Mouse (Mus musculus) heart, postnatal 0 days (tissue): Measurements from ENCODE around the gene Hes3. TPM values are rescaled to one million over a fixed set of nuclear protein-coding genes. Genes with fewer than 3 reads are reported as not detected.

Experiments used
- ATAC-seq: fragments of 200-750 bp; cut with Nextera tagmentation; 2 replicates; pipeline ENCODE4 v1.8.0; 2017; ENCODE audit warnings: low read depth, moderate number of reproducible peaks, moderate library complexity; ENCODE audit not compliant: insufficient read depth
- DNase-seq: peaks from one replicate; pipeline ENCODE4 v3.0.0-alpha.2; 2016; ENCODE audit warnings: low spot score
- H3K27ac ChIP-seq: fragments of 300-500 bp; sonication (generic); 2 replicates; pipeline ENCODE4 v1.5.1; 2014; ENCODE audit warnings: low read depth, mild to moderate bottlenecking
- H3K27me3 ChIP-seq: fragments of 300-500 bp; sonication (generic); 2 replicates; pipeline ENCODE4 v1.6.1; 2014; ENCODE audit warnings: low read length, mixed read lengths; ENCODE audit not compliant: control insufficient read depth, insufficient read depth
- H3K36me3 ChIP-seq: fragments of 300-500 bp; sonication (generic); replicated peaks from 2 replicates; pipeline ENCODE4 v1.6.1; 2014; ENCODE audit warnings: low read length, mixed read lengths; ENCODE audit not compliant: control insufficient read depth, insufficient read depth
- H3K4me1 ChIP-seq: fragments of 300-500 bp; sonication (generic); 2 replicates; pipeline ENCODE4 v1.6.1; 2014; ENCODE audit warnings: antibody characterized with exemption; ENCODE audit not compliant: control insufficient read depth, insufficient read depth
- H3K4me2 ChIP-seq: fragments of 300-500 bp; sonication (generic); 2 replicates; pipeline ENCODE4 v1.6.1; 2014; ENCODE audit warnings: low read depth, mild to moderate bottlenecking, low read length, moderate library complexity
- H3K4me3 ChIP-seq: fragments of 300-500 bp; sonication (generic); 2 replicates; pipeline ENCODE4 v1.5.1; 2014; ENCODE audit warnings: low read depth, low read length
- H3K9ac ChIP-seq: fragments of 300-500 bp; sonication (generic); replicated peaks from 2 replicates; pipeline ENCODE4 v1.6.1; 2014; ENCODE audit warnings: low read depth, low read length, mixed read lengths
- H3K9me3 ChIP-seq: fragments of 300-500 bp; sonication (generic); replicated peaks from 2 replicates; pipeline ENCODE4 v1.6.1; 2016; ENCODE audit warnings: low read length; ENCODE audit not compliant: control insufficient read depth
- CTCF ChIP-seq: IDR thresholded peaks from 2 replicates; pipeline ENCODE4 v1.5.1; 2016; ENCODE audit warnings: antibody characterized with exemption, control low read depth, low read depth
- EP300 ChIP-seq: IDR thresholded peaks from 2 replicates; pipeline ENCODE4 v1.6.1; 2016; ENCODE audit warnings: antibody characterized with exemption, low read depth
- WGBS: fragments of 180-500 bp; shearing (Covaris S2); extraction: QIAGEN DNeasy Blood & Tissue Kit; methylation state at CpG from one replicate; pipeline ENCODE4 v1.1.7; 2014; 5-methylcytosine and 5-hydroxymethylcytosine counted together
- polyA plus RNA-seq: library from polyadenylated mRNA; unstranded; fragments of >200 nt; fragmentation: Nextera tagmentation; extraction: Ambion mirVana; gene quantifications from 2 replicates; pipeline ENCODE4 v1.2.1, GENCODE M21; 2015
- total RNA-seq: library from RNA; depleted of rRNA; stranded (reverse); fragments of >200 nt; gene quantifications from 2 replicates; pipeline ENCODE4 v1.2.3, GENCODE M21; 2014; ENCODE audit warnings: low replicate concordance

Gene Hes3
- total and polyA plus RNA-seq, 2 experiments from 2014 or later: not detected

DNA sequence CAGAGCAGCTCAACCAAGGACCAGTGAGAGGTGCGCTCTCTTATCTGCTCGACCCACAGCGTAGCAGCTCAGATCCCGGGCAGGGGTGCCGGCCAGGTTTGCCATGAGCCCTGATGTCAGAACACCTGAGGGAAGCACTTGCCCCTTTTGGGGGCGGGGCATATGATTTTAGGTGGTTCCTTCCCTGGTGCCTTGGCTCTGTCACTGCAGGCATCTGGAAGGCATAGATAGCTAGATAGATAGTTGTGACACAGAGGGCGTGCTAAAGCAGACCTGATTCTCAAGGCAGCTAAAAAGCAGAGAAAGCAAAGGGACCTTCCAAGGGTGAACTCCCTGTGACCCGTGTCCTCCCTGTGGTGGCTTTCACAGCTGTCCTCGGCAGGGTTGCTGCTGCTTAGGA lies 28.4 kb downstream of the Hes3 start:
- ATAC-seq: no peak
- TF ChIP-seq EP300: no peak
- no peak for TF ChIP-seq CTCF

DNA sequence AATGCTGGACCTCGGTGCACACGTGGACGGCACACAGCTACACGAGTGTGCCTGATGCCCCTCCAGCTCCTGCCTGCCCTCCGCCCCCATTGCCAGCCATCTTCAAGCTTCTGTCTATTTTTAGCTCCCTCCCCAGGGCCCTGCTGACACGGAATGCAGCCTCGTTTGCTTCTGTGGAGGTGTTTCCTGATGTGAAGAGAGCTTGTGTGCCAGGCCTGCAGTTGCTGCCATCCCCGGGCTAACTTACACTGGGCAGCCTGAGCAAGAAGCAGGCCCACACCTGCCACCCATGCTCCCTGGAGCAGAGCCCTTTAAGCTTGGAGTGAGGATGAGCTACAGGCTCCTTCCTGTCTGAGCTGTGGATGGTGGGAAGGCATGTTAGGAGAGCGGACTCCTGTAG lies 29.3 kb downstream of the Hes3 start:
- H3K4me3 ChIP-seq: no peak overlapping the region
- H3K4me2 ChIP-seq: peak overlapping the region; percentile 39; the same call in 1 of the 2 replicates

More for the DNA sequence above, 28.4 kb downstream of the Hes3 start:
- H3K27ac ChIP-seq: peak overlapping the region; percentile 90
- H3K36me3 ChIP-seq: peaks cover 6% of the 10 kb centered on the region; the same call in 1 of the 2 replicates
- peaks cover 55% of the 10 kb centered on the region for H3K4me1 ChIP-seq
- no peak overlapping the region for H3K4me2 ChIP-seq
- H3K27me3 ChIP-seq: no peaks in the 10 kb centered on the region
- no peak overlapping the region for H3K4me3 ChIP-seq
- no peaks in the 10 kb centered on the region for H3K9me3 ChIP-seq
- 0 out of 2 replicates have a peak overlapping the region, but pooled peaks have one; percentile 30 for H3K9ac ChIP-seq
- 42% methylated on average over 9 of the region's 9 CpGs for WGBS
- DNase-seq: no peak

DNA sequence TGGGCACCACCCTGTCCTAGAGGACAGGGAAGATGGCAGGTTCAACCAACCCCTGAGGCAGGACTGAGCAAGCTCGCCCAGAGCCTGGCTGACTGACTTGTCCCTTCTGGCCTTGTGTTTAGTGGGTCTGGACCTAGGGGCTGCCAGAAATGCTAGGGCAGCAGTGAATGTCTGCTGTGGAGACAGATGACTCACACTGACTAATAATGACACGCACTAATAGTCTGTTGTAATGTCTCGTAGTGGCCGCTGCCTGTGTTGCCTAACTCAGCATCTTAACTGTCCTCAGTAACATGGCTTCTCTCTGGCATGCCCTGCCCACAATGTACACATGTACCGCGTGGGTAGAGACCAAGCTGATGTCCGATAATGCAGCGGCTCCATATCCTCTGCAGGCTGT lies 31.0 kb downstream of the Hes3 start:
- H3K4me1 ChIP-seq: peaks cover 60% of the 10 kb centered on the region
- no peaks in the 10 kb centered on the region for H3K27me3 ChIP-seq
- H3K36me3 ChIP-seq: peaks cover 6% of the 10 kb centered on the region; the same call in 1 of the 2 replicates
- TF ChIP-seq CTCF (no peak), EP300 (no peak)
- H3K9me3 ChIP-seq: no peaks in the 10 kb centered on the region
- ATAC-seq (no peak), DNase-seq (no peak)
- no peak overlapping the region for H3K4me3 ChIP-seq
- no peak overlapping the region for H3K9ac ChIP-seq
- no peak overlapping the region for H3K4me2 ChIP-seq
- 87% methylated on average over 8 of the region's 8 CpGs for WGBS
- no peak overlapping the region for H3K27ac ChIP-seq

More for the DNA sequence above, 29.3 kb downstream of the Hes3 start:
- WGBS: 23% methylated on average over 9 of the region's 9 CpGs
- no peaks in the 10 kb centered on the region for H3K27me3 ChIP-seq
- DNase-seq: peak; percentile 90
- peak overlapping the region; percentile 90 for H3K27ac ChIP-seq
- peaks cover 6% of the 10 kb centered on the region; the same call in 1 of the 2 replicates for H3K36me3 ChIP-seq
- H3K4me1 ChIP-seq: peaks cover 54% of the 10 kb centered on the region
- TF ChIP-seq EP300 (peak; percentile 47; the same call in 1 of the 2 replicates), CTCF (no peak)
- no peaks in the 10 kb centered on the region for H3K9me3 ChIP-seq
- ATAC-seq: peak; percentile 77
- H3K9ac ChIP-seq: no peak overlapping the region

DNA sequence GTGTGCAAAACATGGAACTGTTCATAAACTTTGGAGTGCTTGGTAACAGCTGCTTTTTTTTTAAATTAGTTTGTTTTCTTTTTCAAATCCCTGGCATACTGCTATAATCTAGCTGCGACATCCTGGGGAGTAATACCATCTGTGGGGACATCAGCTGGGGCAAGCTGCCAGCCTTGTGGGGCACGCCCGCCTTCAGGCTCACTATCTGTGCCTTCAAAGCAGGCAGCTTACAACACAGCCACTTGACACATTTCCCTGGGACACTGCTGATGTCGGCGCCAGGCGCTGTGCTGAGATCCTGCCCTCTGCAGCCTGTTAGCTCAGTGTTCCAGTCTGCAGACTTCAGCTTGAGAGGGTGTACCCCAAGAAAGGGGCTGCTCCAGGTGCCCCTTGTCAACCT lies 34.4 kb downstream of the Hes3 start:
- no peaks in the 10 kb centered on the region for H3K9me3 ChIP-seq
- H3K27ac ChIP-seq: peak overlapping the region; percentile 61
- peak; percentile 67 for ATAC-seq
- peaks cover 62% of the 10 kb centered on the region for H3K4me1 ChIP-seq
- H3K4me3 ChIP-seq: no peak overlapping the region
- peak; percentile 78 for DNase-seq
- 16% methylated on average over 6 of the region's 6 CpGs for WGBS
- H3K36me3 ChIP-seq: peaks cover 13% of the 10 kb centered on the region; the same call in 1 of the 2 replicates
- TF ChIP-seq CTCF (peak; percentile 27; the same call in 1 of the 2 replicates), EP300 (no peak)
- H3K9ac ChIP-seq: no peak overlapping the region
- H3K27me3 ChIP-seq: no peaks in the 10 kb centered on the region
- H3K4me2 ChIP-seq: no peak overlapping the region

DNA sequence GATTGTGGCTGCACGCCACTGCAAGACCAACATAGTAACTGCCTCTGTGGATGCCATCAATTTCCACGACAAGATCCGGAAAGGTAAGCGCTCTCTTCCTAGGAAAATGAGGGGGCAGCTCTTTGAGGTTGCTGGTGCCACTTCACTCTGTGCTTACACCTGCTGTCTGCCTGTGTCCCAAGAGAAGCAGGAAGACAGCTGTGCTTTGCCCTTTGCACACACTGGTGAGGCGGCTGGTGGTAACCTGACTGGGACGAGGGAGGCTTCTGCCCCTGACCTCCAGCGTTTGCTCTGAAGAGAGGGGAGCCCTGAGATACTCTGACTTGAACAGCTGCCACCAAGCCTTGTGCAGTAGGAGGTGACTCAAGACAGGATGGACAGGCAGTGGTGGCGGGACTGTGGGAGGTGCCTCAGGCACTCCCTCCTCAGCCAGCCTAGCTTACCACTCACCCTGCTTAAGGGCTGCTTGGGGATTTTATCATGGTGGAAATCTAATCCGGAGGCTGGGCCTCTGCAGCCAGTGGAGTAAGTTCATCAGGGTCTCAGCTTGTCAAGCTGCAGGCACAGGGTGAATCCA lies 38.2 kb downstream of the Hes3 start:
- Histone ChIP-seq H3K9ac (no peak overlapping the region), H3K9me3 (no peaks in the 10 kb centered on the region)
- no peak for DNase-seq

More for the DNA sequence above, 38.2 kb downstream of the Hes3 start:
- no peaks in the 10 kb centered on the region for H3K27me3 ChIP-seq
- H3K4me2 ChIP-seq: no peak overlapping the region
- 0 out of 2 replicates have a peak overlapping the region, but pooled peaks have one; percentile 36 for H3K27ac ChIP-seq
- 0 out of 2 replicates have a peak, but pooled peaks cover 7% of the 10 kb centered on the region for H3K36me3 ChIP-seq
- H3K4me3 ChIP-seq: no peak overlapping the region
- 50% methylated on average over 9 of the region's 9 CpGs for WGBS
- TF ChIP-seq CTCF: no peak
- no peak for TF ChIP-seq EP300
- no peak for ATAC-seq
- peaks cover 49% of the 10 kb centered on the region for H3K4me1 ChIP-seq
